Mouse (Mus musculus) liver, postnatal 0 days (tissue): ENCODE data around the gene Arfip1.

Source experiments
- CTCF ChIP-seq: sonication (generic); IDR thresholded peaks from 2 replicates; pipeline ENCODE4 v1.5.1; 2016; ENCODE audit warnings: antibody characterized with exemption, low read depth
- EP300 ChIP-seq: IDR thresholded peaks from 2 replicates; pipeline ENCODE4 v1.6.1; 2016; ENCODE audit warnings: antibody characterized with exemption, low read depth, mild to moderate bottlenecking

DNA sequence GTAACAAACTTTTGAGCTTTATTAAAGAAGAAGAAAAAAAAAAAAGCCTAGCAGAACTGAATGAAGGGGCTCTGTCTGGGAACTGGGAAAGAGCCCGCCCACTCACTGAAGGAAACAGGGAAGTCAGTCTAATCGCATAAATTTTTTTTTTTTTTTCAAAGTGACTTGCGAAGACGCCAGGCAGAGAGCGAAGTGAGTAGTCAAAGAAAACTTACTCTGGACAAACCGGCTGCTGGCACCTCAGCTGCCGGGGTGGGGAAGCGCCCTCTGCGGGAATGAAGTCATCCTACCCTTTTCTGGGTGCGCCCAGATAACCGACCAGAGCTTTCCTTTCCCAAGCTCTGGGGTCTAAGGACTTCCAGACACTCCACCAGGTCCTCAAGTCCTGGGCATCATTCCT lies 101.3 kb downstream of the Arfip1 start:
- TF ChIP-seq EP300 (no peak; the same call in 1 of the 2 replicates), CTCF (peak; percentile 75)
